Mouse (Mus musculus) heart, embryonic 12.5 days (tissue): ENCODE results near the gene Mmel1. TPM values are rescaled to one million over a fixed set of nuclear protein-coding genes. Genes with fewer than 3 reads are reported as not detected.

Experiments
- ATAC-seq: fragments of 200-750 bp; cut with Nextera tagmentation; 2 replicates; pipeline ENCODE4 v1.8.0; 2017; ENCODE audit warnings: moderate TSS enrichment, moderate library complexity; ENCODE audit not compliant: insufficient number of reproducible peaks, low FRiP score
- H3K27ac ChIP-seq: fragments of 300-500 bp; sonication (generic); 2 replicates; pipeline ENCODE4 v1.5.1; 2016; ENCODE audit warnings: mild to moderate bottlenecking, moderate library complexity; ENCODE audit not compliant: poor library complexity, severe bottlenecking
- H3K27me3 ChIP-seq: fragments of 300-500 bp; sonication (generic); replicated peaks from 2 replicates; pipeline ENCODE4 v1.6.1; 2016; ENCODE audit warnings: mild to moderate bottlenecking, moderate library complexity
- H3K36me3 ChIP-seq: fragments of 300-500 bp; sonication (generic); 2 replicates; pipeline ENCODE4 v1.6.1; 2016; ENCODE audit warnings: mild to moderate bottlenecking, moderate library complexity
- H3K4me1 ChIP-seq: fragments of 300-500 bp; sonication (generic); replicated peaks from 2 replicates; pipeline ENCODE4 v1.6.1; 2016; ENCODE audit warnings: mild to moderate bottlenecking
- H3K4me2 ChIP-seq: fragments of 300-500 bp; sonication (generic); 2 replicates; pipeline ENCODE4 v1.6.1; 2016; ENCODE audit warnings: mild to moderate bottlenecking, moderate library complexity
- H3K4me3 ChIP-seq: fragments of 300-500 bp; sonication (generic); 2 replicates; pipeline ENCODE4 v1.5.1; 2016; ENCODE audit warnings: mild to moderate bottlenecking
- H3K9ac ChIP-seq: fragments of 300-500 bp; sonication (generic); 2 replicates; pipeline ENCODE4 v1.6.1; 2016; ENCODE audit warnings: mild to moderate bottlenecking, moderate library complexity
- H3K9me3 ChIP-seq: fragments of 300-500 bp; sonication (generic); replicated peaks from 2 replicates; pipeline ENCODE4 v1.6.1; 2016; ENCODE audit warnings: mild to moderate bottlenecking, moderate library complexity
- WGBS: fragments of 180-500 bp; shearing (Covaris S2); methylation state at CpG from one replicate; pipeline ENCODE4 v1.1.7; 2016; 5-methylcytosine and 5-hydroxymethylcytosine counted together
- polyA plus RNA-seq: library from polyadenylated mRNA; unstranded; fragments of >200 nt; fragmentation: Nextera tagmentation; extraction: Ambion mirVana; gene quantifications from 2 replicates; pipeline ENCODE4 v1.2.1, GENCODE M21; 2016

Gene Mmel1
- 0.20 and 0.44 TPM in 2 replicates for polyA plus RNA-seq

DNA sequence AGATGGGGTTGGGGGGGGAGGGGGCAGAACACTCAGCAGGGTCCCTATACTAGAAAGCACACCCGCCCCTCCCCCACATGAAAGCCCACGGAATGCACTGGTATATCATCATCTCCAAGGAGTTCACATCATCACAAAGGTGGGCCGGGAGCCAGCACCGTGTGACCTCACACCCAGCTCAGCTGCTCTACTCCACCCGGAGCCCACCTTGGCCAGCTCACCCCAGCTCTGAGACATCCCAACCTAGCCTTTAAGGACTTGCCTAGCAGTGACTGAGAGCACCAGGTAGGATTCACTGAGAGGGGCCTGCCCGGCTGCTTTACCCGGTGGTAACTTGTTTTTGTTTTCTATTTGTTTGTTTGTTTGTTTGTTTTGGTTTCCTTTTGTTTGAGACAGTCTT lies at the start of gene Mmel1:
Mmel1 (plus strand) TSS at position 146 of the 400 bp plus-strand sequence.
- Histone ChIP-seq H3K27ac (no peak within 1 kb of the TSS), H3K36me3 (no peaks in the 10 kb centered on the region), H3K4me3 (no peak within 1 kb of the TSS), H3K27me3 (peaks cover 32% of the 10 kb centered on the region), H3K4me2 (no peak within 1 kb of the TSS), H3K9ac (no peak within 1 kb of the TSS), H3K9me3 (no peaks in the 10 kb centered on the region), H3K4me1 (peaks cover 12% of the 10 kb centered on the region)
- WGBS: 73% methylated on average over 7 of the region's 7 CpGs
- ATAC-seq: no peak

DNA sequence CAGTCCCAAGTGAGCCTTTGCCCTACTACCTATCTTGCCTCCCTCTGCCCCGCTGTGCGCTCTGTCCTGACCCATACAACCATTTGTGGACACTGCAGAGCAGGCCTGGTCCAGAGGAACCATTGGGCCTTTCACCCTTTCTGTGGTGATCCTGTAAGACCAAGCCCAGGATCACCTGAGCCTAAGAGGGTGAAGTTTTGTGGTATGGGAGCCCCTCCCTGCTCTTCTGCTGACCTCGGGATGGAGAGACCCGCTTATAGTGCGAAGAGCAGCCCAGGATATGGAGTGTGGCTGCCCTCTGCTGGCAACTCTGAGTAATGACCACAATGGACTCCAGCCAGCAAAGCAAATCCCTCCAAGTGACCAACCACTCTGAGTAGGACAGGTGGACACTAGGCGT lies 43.7 kb upstream of the Mmel1 start:
- H3K4me2 ChIP-seq: no peak overlapping the region
- ATAC-seq: 0 out of 2 replicates have a peak, but pooled peaks have one; percentile 26

DNA sequence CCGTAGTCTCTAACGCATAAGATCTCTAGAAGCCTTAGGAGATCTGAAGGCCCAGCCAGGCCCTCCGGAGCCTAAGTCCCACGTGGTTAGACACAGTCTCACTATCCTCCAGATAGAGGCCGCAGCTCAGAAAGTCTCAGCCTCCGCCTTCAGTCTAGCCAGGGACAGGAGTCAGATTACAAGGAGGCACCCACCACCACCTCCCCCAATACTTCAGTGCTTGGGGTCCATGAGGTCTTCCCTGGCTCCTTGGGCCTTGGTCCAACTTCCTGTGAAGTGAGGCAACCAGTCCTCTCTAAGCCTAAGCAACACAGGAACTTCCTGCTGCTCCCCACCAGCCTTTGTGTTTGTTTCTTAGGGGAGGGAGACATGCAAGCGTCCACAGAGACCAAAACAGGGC lies 43.2 kb upstream of the Mmel1 start:
- Histone ChIP-seq H3K9me3 (no peaks in the 10 kb centered on the region), H3K4me1 (peaks cover 15% of the 10 kb centered on the region), H3K4me2 (no peak overlapping the region), H3K27me3 (peaks cover 20% of the 10 kb centered on the region; the same call in 1 of the 2 replicates), H3K4me3 (no peak overlapping the region), H3K27ac (no peak overlapping the region), H3K36me3 (no peaks in the 10 kb centered on the region), H3K9ac (no peak overlapping the region)
- ATAC-seq: no peak
- WGBS: 45% methylated on average over 7 of the region's 7 CpGs

More for the DNA sequence above, 43.7 kb upstream of the Mmel1 start:
- Histone ChIP-seq H3K4me3 (no peak overlapping the region), H3K4me1 (peaks cover 15% of the 10 kb centered on the region), H3K9me3 (no peaks in the 10 kb centered on the region), H3K27ac (no peak overlapping the region), H3K36me3 (no peaks in the 10 kb centered on the region), H3K9ac (no peak overlapping the region), H3K27me3 (peaks cover 25% of the 10 kb centered on the region; the same call in 1 of the 2 replicates)
- 33% methylated on average over 6 of the region's 6 CpGs for WGBS

DNA sequence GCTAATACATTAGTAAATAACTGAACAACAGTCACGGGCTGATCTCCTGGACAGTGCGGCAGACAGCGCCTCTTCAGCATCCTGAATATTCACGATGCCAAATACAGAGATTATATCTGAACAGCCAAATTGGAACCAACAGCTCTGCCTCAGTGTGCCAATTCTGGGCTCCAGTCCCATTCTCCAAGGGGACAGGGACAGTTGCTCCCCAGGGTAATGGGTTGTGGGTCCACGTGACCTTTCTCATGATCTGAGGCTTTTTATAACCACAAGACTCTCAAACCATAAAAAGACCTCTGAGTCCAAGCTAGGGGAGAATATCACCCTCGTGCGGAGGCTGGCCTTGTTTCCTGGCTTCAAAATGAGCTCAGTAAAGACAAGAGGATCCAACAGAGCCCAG lies 42.2 kb upstream of the Mmel1 start:
- no peaks in the 10 kb centered on the region for H3K36me3 ChIP-seq
- H3K27ac ChIP-seq: no peak overlapping the region
- H3K4me1 ChIP-seq: peaks cover 15% of the 10 kb centered on the region
- H3K4me2 ChIP-seq: no peak overlapping the region
- peaks cover 15% of the 10 kb centered on the region; the same call in 1 of the 2 replicates for H3K27me3 ChIP-seq
- no peak overlapping the region for H3K9ac ChIP-seq
- no peak for ATAC-seq
- WGBS: 80% methylated on average over 7 of the region's 7 CpGs
- H3K9me3 ChIP-seq: no peaks in the 10 kb centered on the region
- H3K4me3 ChIP-seq: no peak overlapping the region

DNA sequence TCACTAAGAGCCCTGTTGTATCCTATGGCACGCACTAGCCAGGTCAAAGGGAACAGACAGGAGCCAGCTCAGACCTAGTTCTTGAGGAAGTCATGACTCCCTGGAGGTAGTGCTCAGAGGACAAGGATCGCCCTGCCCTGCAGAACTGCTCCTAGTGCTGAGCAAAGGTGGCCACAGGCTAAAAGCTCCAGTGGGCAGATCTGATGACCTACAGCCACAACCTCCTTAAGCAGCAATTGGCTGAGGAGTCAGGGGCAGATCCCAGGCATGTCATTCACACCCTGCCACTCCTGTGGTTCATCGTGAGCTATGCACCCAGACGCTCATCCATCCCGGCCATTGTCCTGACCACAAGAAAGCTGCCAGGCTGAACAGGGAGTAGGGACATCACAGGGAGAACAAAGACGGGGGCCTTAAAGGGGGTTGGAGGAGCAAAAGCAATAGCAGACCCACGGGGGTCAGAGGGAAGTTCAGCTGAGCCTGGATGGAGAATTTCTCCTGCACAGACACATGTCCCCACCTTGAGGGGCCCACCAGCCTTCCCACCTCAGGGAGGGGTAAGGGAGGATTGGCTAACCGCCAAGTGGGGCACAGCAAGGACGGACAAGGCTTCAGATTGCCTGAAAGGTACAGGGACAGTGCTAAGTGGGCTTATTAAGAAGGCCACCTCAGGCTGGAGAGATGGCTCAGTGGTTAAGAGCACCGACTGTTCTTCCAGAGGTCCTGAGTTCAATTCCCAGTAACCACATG lies 41.3 kb upstream of the Mmel1 start:
- Histone ChIP-seq H3K9me3 (no peaks in the 10 kb centered on the region), H3K4me3 (no peak overlapping the region), H3K4me2 (no peak overlapping the region), H3K36me3 (no peaks in the 10 kb centered on the region), H3K27ac (no peak overlapping the region), H3K4me1 (peaks cover 15% of the 10 kb centered on the region), H3K27me3 (peaks cover 20% of the 10 kb centered on the region; the same call in 1 of the 2 replicates), H3K9ac (no peak overlapping the region)
- WGBS: 37% methylated on average over 10 of the region's 10 CpGs
- ATAC-seq: no peak

DNA sequence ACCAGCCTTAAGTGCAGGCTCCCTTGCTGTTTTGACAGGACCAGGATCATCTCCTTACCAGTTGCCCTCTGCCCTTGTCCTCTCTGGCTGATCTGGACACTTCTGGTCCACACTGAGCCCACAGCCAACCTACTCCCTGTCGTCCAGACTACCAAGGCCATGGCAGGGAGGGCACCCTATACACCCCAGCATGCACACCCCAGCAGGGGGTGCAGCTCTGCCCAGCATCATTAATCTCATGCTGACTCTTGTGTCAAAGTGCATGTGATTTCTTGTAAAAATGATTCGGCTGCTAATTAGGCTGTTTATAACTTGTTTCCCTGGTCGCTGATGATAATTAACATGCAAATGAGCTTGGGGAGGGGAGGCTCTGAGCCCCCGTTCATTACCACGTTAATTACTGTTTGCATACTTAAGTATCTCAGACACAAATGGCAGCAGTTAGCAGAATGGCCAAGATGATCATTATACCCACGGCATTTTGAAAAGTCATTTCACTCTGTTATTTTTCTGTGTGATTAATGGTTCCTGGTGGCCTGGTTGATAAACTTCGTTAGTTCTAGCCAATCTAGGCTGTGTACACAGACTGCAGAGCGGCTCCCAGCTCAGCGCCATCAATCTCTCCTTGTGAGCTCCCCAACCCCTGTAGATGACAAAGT lies 37.3 kb upstream of the Mmel1 start:
- Histone ChIP-seq H3K27ac (no peak overlapping the region), H3K9ac (no peak overlapping the region), H3K27me3 (peaks cover 30% of the 10 kb centered on the region), H3K36me3 (no peaks in the 10 kb centered on the region), H3K4me3 (no peak overlapping the region), H3K4me2 (no peak overlapping the region), H3K4me1 (peaks cover 10% of the 10 kb centered on the region), H3K9me3 (no peaks in the 10 kb centered on the region)
- ATAC-seq: no peak
- WGBS: 50% methylated on average over 9 of the region's 9 CpGs

DNA sequence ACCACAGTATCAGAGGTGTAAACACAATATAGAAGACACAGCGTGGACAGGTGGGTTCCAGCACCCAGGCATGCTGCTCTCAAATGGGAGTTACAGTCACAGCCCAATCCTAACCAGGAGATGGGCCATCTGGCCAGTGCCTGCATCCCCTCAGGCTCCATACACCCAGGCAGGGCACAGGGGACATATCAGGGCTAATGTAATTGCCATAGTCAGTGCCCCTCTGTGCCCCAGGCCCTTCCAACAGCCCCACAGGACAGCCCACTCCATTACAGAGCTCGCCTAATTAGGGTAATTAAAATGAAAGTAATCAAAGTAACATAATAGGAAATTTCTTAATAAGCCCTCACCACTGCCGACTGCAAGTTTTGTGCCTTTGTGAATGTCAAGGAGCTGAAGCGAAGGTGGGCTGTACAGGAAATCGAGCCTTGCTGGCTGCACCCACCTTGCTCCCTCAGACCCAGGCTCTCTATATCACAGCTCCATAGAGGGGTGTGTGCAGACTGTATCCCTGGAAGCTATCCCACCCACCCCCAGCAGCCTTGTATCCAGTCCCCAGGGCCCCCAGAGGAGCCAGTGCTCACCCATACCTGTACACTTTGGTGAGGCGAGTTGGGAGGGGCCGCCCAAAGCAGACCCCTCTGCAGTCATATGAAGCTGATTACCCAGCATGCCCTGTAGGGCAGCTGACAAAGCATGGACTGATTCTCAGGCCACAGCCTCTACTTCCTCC lies 33.0 kb upstream of the Mmel1 start:
- Histone ChIP-seq H3K4me1 (no peaks in the 10 kb centered on the region), H3K4me2 (no peak overlapping the region), H3K4me3 (no peak overlapping the region), H3K9me3 (no peaks in the 10 kb centered on the region), H3K36me3 (no peaks in the 10 kb centered on the region), H3K27ac (no peak overlapping the region), H3K27me3 (peaks cover 40% of the 10 kb centered on the region), H3K9ac (no peak overlapping the region)
- ATAC-seq: no peak
- 75% methylated on average over 7 of the region's 7 CpGs for WGBS

DNA sequence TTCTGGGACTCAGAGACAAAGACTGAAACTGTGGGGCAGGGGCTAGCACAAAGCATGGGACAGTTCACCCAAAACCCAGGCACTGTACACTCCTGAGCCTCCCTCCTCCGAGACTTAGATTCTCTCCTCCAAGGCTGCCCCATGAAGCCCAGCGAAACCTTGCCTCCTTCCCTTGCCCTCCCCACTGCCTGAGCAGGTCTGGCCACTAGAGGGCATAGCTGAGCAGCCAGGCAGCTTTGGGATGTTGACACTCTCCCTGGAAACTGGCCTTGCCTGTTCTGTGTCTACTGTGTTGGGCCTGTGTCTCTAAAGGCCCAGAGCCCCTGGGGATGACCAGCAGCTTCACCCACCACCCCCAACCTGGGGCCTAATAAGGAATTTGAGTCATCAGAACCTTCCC lies 32.2 kb upstream of the Mmel1 start, which contains the start of gene Ttc34:
Ttc34 (plus strand) TSS at position 290 of the 400 bp plus-strand sequence.
- WGBS: 55% methylated on average over 2 of the region's 2 CpGs
- Histone ChIP-seq H3K9ac (no peak within 1 kb of the TSS), H3K4me2 (no peak within 1 kb of the TSS), H3K36me3 (no peaks in the 10 kb centered on the region), H3K4me3 (no peak within 1 kb of the TSS), H3K27me3 (peaks cover 36% of the 10 kb centered on the region), H3K4me1 (no peaks in the 10 kb centered on the region), H3K9me3 (no peaks in the 10 kb centered on the region), H3K27ac (no peak within 1 kb of the TSS)
- no peak for ATAC-seq

DNA sequence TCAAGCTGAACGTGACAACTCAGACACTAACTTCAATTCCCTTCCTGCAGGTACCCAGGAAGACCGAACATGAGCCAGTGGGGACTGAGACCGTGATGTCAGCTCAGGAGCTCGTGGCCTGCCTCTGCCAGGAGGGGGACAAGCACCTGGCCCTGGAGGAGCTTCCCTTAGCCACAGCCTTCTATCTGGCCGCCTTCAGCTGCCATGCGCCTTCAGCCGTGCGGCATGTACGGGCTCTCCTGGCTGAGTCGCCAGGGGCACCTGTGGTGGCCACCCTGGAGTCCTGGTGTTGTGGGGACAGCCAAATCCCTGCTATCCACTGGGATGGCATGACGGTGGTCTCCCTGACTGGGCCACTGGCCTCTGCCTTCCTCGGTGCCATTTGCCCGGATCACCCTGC lies 30.6 kb upstream of the Mmel1 start:
- Histone ChIP-seq H3K4me2 (no peak overlapping the region), H3K27me3 (peaks cover 25% of the 10 kb centered on the region), H3K9me3 (no peaks in the 10 kb centered on the region), H3K4me3 (no peak overlapping the region), H3K9ac (no peak overlapping the region), H3K27ac (no peak overlapping the region), H3K4me1 (no peaks in the 10 kb centered on the region), H3K36me3 (no peaks in the 10 kb centered on the region)
- no peak for ATAC-seq
- 83% methylated on average over 13 of the region's 13 CpGs for WGBS

DNA sequence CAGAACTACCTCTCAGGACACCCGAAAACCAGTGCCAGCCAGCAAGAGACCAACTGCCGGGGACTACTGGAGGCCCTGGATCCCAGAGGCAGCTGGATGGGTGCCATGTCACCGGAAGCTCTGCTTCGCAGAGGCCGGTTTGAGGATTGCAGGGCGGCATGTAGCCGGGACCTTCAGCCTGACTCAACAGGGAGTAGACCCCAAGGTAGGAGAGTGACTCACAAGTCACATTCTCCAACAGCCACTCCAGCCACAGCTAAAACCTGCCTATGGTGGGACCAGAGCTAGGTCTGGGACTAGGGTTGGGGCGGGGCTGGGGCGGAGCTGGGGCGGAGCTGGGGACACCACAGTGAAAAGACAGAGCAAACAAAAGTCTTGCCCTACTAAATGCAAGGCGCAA lies 30.0 kb upstream of the Mmel1 start:
- no peaks in the 10 kb centered on the region for H3K36me3 ChIP-seq
- ATAC-seq: no peak

DNA sequence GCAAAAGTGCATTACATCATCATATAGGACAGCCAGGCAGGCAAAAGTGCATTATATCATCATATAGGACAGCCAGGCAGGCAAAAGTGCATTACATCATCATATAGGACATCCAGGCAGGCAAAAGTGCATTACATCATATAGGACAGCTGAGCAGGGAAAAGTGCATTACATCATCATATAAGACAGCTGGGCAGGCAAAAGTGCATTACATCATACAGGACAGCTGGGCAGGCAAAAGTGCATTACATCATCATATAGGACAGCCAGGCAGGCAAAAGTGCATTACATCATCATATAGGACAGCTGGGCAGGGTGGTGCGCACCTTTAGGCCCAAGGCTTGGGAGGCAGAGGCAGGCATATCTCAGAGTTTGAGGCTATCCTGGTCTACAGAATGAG lies 16.7 kb upstream of the Mmel1 start:
- no peak overlapping the region for H3K4me2 ChIP-seq
- H3K36me3 ChIP-seq: no peaks in the 10 kb centered on the region
- H3K4me1 ChIP-seq: peaks cover 13% of the 10 kb centered on the region; the same call in 1 of the 2 replicates
- H3K27me3 ChIP-seq: peaks cover 42% of the 10 kb centered on the region
- no peak overlapping the region for H3K4me3 ChIP-seq
- H3K9me3 ChIP-seq: 0 out of 2 replicates have a peak, but pooled peaks cover 3% of the 10 kb centered on the region
- ATAC-seq: no peak
- no peak overlapping the region for H3K9ac ChIP-seq
- H3K27ac ChIP-seq: no peak overlapping the region
- WGBS: 96% methylated on average over 1 of the region's 1 CpGs

More for the DNA sequence above, 30.0 kb upstream of the Mmel1 start:
- no peaks in the 10 kb centered on the region for H3K9me3 ChIP-seq
- H3K4me3 ChIP-seq: no peak overlapping the region
- no peak overlapping the region for H3K9ac ChIP-seq
- no peaks in the 10 kb centered on the region for H3K4me1 ChIP-seq
- peaks cover 23% of the 10 kb centered on the region for H3K27me3 ChIP-seq
- no peak overlapping the region for H3K27ac ChIP-seq
- 52% methylated on average over 11 of the region's 11 CpGs for WGBS
- H3K4me2 ChIP-seq: no peak overlapping the region
